Mouse (Mus musculus) limb, embryonic 12.5 days (tissue): Measurements from ENCODE around the gene Irs2. TPM values are rescaled to one million over a fixed set of nuclear protein-coding genes. Genes with fewer than 3 reads are reported as not detected.

Source experiments
- ATAC-seq: fragments of 200-750 bp; cut with Nextera tagmentation; 2 replicates; pipeline ENCODE4 v1.8.0; 2017; ENCODE audit warnings: low read depth, moderate TSS enrichment; ENCODE audit not compliant: insufficient number of reproducible peaks, insufficient read depth, low FRiP score, low TSS enrichment
- H3K27ac ChIP-seq: fragments of 300-500 bp; sonication (generic); 2 replicates; pipeline ENCODE4 v1.5.1; 2016; ENCODE audit warnings: mild to moderate bottlenecking, moderate library complexity
- H3K27me3 ChIP-seq: fragments of 300-500 bp; sonication (generic); 2 replicates; pipeline ENCODE4 v1.6.1; 2016; ENCODE audit warnings: mild to moderate bottlenecking, moderate library complexity
- H3K36me3 ChIP-seq: fragments of 300-500 bp; sonication (generic); 2 replicates; pipeline ENCODE4 v1.6.1; 2016; ENCODE audit warnings: mild to moderate bottlenecking, moderate library complexity
- H3K4me1 ChIP-seq: fragments of 300-500 bp; sonication (generic); replicated peaks from 2 replicates; pipeline ENCODE4 v1.6.1; 2016
- H3K4me2 ChIP-seq: fragments of 300-500 bp; sonication (generic); 2 replicates; pipeline ENCODE4 v1.6.1; 2016; ENCODE audit warnings: mild to moderate bottlenecking, moderate library complexity
- H3K4me3 ChIP-seq: fragments of 300-500 bp; sonication (generic); replicated peaks from 2 replicates; pipeline ENCODE4 v1.5.1; 2016; ENCODE audit warnings: mild to moderate bottlenecking
- H3K9ac ChIP-seq: fragments of 300-500 bp; sonication (generic); replicated peaks from 2 replicates; pipeline ENCODE4 v1.6.1; 2016; ENCODE audit warnings: mild to moderate bottlenecking, moderate library complexity
- H3K9me3 ChIP-seq: fragments of 300-500 bp; sonication (generic); 2 replicates; pipeline ENCODE4 v1.6.1; 2016; ENCODE audit warnings: mild to moderate bottlenecking, moderate library complexity
- WGBS: fragments of 180-500 bp; shearing (Covaris S2); methylation state at CpG from one replicate; pipeline ENCODE4 v1.1.7; 2016; 5-methylcytosine and 5-hydroxymethylcytosine counted together
- polyA plus RNA-seq: library from polyadenylated mRNA; unstranded; fragments of >200 nt; fragmentation: Nextera tagmentation; extraction: Ambion mirVana; gene quantifications from 2 replicates; pipeline ENCODE4 v1.2.1, GENCODE M21; 2016

Irs2 gene
- polyA plus RNA-seq, 1 experiment from 2014 or later: 11.7 TPM

- ATAC-seq: no peak
- no peak overlapping the region for H3K27ac ChIP-seq
- no peak overlapping the region for H3K9ac ChIP-seq
- no peaks in the 10 kb centered on the region for H3K27me3 ChIP-seq
- H3K4me2 ChIP-seq: no peak overlapping the region
- no peaks in the 10 kb centered on the region; the same call in 1 of the 2 replicates for H3K9me3 ChIP-seq
- WGBS: 98% methylated on average over 17 of the region's 17 CpGs
- H3K36me3 ChIP-seq: peaks cover 35% of the 10 kb centered on the region
- H3K4me1 ChIP-seq: peaks cover 39% of the 10 kb centered on the region
- H3K4me3 ChIP-seq: no peak overlapping the region
Observed at GRCm38 (mm10) chr8:10986638-10987037, 21.6 kb downstream of the Irs2 start.

GRCm38 (mm10) chr8:10985064-10985463 is 23.2 kb downstream of the Irs2 start:
- Histone ChIP-seq H3K27me3 (no peaks in the 10 kb centered on the region), H3K4me1 (peaks cover 31% of the 10 kb centered on the region), H3K4me2 (no peak overlapping the region), H3K27ac (no peak overlapping the region), H3K9ac (no peak overlapping the region), H3K4me3 (no peak overlapping the region), H3K9me3 (no peaks in the 10 kb centered on the region; the same call in 1 of the 2 replicates), H3K36me3 (peaks cover 35% of the 10 kb centered on the region)
- 86% methylated on average over 7 of the region's 7 CpGs for WGBS
- no peak for ATAC-seq

- WGBS: 92% methylated on average over 6 of the region's 6 CpGs
- Histone ChIP-seq H3K4me2 (no peak overlapping the region), H3K36me3 (peaks cover 18% of the 10 kb centered on the region), H3K4me1 (peaks cover 33% of the 10 kb centered on the region), H3K9me3 (no peaks in the 10 kb centered on the region), H3K27ac (no peak overlapping the region), H3K4me3 (no peak overlapping the region), H3K27me3 (no peaks in the 10 kb centered on the region), H3K9ac (no peak overlapping the region)
- no peak for ATAC-seq
Observed at GRCm38 (mm10) chr8:10980876-10981275, 27.4 kb downstream of the Irs2 start.

GRCm38 (mm10) chr8:10979916-10980315 is 28.3 kb downstream of the Irs2 start:
- Histone ChIP-seq H3K4me3 (no peak overlapping the region), H3K27ac (no peak overlapping the region), H3K36me3 (peaks cover 10% of the 10 kb centered on the region), H3K9me3 (no peaks in the 10 kb centered on the region), H3K4me2 (no peak overlapping the region), H3K4me1 (peaks cover 37% of the 10 kb centered on the region), H3K27me3 (no peaks in the 10 kb centered on the region), H3K9ac (no peak overlapping the region)
- 53% methylated on average over 7 of the region's 7 CpGs for WGBS
- ATAC-seq: no peak

GRCm38 (mm10) chr8:10979196-10979794 is 29.0 kb downstream of the Irs2 start:
- Histone ChIP-seq H3K4me2 (no peak overlapping the region), H3K27me3 (no peaks in the 10 kb centered on the region), H3K4me3 (no peak overlapping the region), H3K36me3 (peaks cover 4% of the 10 kb centered on the region), H3K4me1 (peaks cover 43% of the 10 kb centered on the region), H3K9me3 (no peaks in the 10 kb centered on the region), H3K27ac (no peak overlapping the region), H3K9ac (no peak overlapping the region)
- ATAC-seq: no peak
- WGBS: 70% methylated on average over 11 of the region's 11 CpGs

- Histone ChIP-seq H3K9ac (no peak overlapping the region), H3K36me3 (no peaks in the 10 kb centered on the region), H3K4me2 (no peak overlapping the region), H3K27me3 (no peaks in the 10 kb centered on the region), H3K27ac (peak overlapping the region; percentile 64), H3K9me3 (no peaks in the 10 kb centered on the region), H3K4me1 (peaks cover 48% of the 10 kb centered on the region), H3K4me3 (no peak overlapping the region)
- ATAC-seq: no peak
- WGBS: 63% methylated on average over 21 of the region's 21 CpGs
Observed at GRCm38 (mm10) chr8:10978377-10978776, 29.9 kb downstream of the Irs2 start.

GRCm38 (mm10) chr8:10977742-10978376 is 30.4 kb downstream of the Irs2 start:
- peak overlapping the region; percentile 64 for H3K27ac ChIP-seq
- no peak for ATAC-seq
- H3K9me3 ChIP-seq: no peaks in the 10 kb centered on the region
- H3K4me3 ChIP-seq: no peak overlapping the region
- no peaks in the 10 kb centered on the region for H3K27me3 ChIP-seq
- H3K9ac ChIP-seq: 0 out of 2 replicates have a peak overlapping the region, but pooled peaks have one; percentile 23
- WGBS: 58% methylated on average over 7 of the region's 7 CpGs
- peaks cover 53% of the 10 kb centered on the region for H3K4me1 ChIP-seq
- H3K36me3 ChIP-seq: no peaks in the 10 kb centered on the region
- no peak overlapping the region for H3K4me2 ChIP-seq

GRCm38 (mm10) chr8:10974659-10975058 is 33.6 kb downstream of the Irs2 start:
- WGBS: 4% methylated on average over 2 of the region's 2 CpGs
- H3K4me2 ChIP-seq: no peak overlapping the region
- peaks cover 64% of the 10 kb centered on the region for H3K4me1 ChIP-seq
- no peak for ATAC-seq
- H3K9me3 ChIP-seq: no peaks in the 10 kb centered on the region
- H3K36me3 ChIP-seq: no peaks in the 10 kb centered on the region
- H3K9ac ChIP-seq: no peak overlapping the region
- no peaks in the 10 kb centered on the region for H3K27me3 ChIP-seq
- H3K27ac ChIP-seq: peak overlapping the region; percentile 45; the same call in 1 of the 2 replicates
- no peak overlapping the region for H3K4me3 ChIP-seq

GRCm38 (mm10) chr8:10974126-10974525 is 34.1 kb downstream of the Irs2 start:
- H3K36me3 ChIP-seq: no peaks in the 10 kb centered on the region
- H3K27me3 ChIP-seq: no peaks in the 10 kb centered on the region
- no peak for ATAC-seq
- no peak overlapping the region for H3K9ac ChIP-seq
- H3K4me3 ChIP-seq: no peak overlapping the region
- H3K4me2 ChIP-seq: no peak overlapping the region
- peaks cover 64% of the 10 kb centered on the region for H3K4me1 ChIP-seq
- 0 out of 2 replicates have a peak overlapping the region, but pooled peaks have one; percentile 45 for H3K27ac ChIP-seq
- WGBS: 80% methylated on average over 4 of the region's 4 CpGs
- no peaks in the 10 kb centered on the region for H3K9me3 ChIP-seq

GRCm38 (mm10) chr8:10972851-10973452 is 35.3 kb downstream of the Irs2 start:
- no peak overlapping the region for H3K4me3 ChIP-seq
- WGBS: 24% methylated on average over 9 of the region's 9 CpGs
- no peaks in the 10 kb centered on the region for H3K36me3 ChIP-seq
- H3K9ac ChIP-seq: no peak overlapping the region
- peaks cover 57% of the 10 kb centered on the region for H3K4me1 ChIP-seq
- H3K9me3 ChIP-seq: no peaks in the 10 kb centered on the region
- H3K27ac ChIP-seq: 0 out of 2 replicates have a peak overlapping the region, but pooled peaks have one; percentile 41
- ATAC-seq: no peak
- no peak overlapping the region for H3K4me2 ChIP-seq
- H3K27me3 ChIP-seq: no peaks in the 10 kb centered on the region

- no peaks in the 10 kb centered on the region for H3K9me3 ChIP-seq
- no peak for ATAC-seq
- WGBS: 61% methylated on average over 3 of the region's 3 CpGs
- H3K27ac ChIP-seq: 0 out of 2 replicates have a peak overlapping the region, but pooled peaks have one; percentile 12
- H3K4me3 ChIP-seq: no peak overlapping the region
- no peak overlapping the region for H3K9ac ChIP-seq
- H3K4me1 ChIP-seq: peaks cover 54% of the 10 kb centered on the region
- no peak overlapping the region for H3K4me2 ChIP-seq
- H3K27me3 ChIP-seq: no peaks in the 10 kb centered on the region
- H3K36me3 ChIP-seq: no peaks in the 10 kb centered on the region
Observed at GRCm38 (mm10) chr8:10971984-10972383, 36.3 kb downstream of the Irs2 start.
